Mouse (Mus musculus) lung, postnatal 0 days (tissue): ENCODE results near the gene Tnni3.

ENCODE experiments used
- CTCF ChIP-seq: IDR thresholded peaks from 2 replicates; pipeline ENCODE4 v1.5.1; 2016; ENCODE audit warnings: antibody characterized with exemption, mild to moderate bottlenecking
- EP300 ChIP-seq: IDR thresholded peaks from 2 replicates; pipeline ENCODE4 v1.6.1; 2016; ENCODE audit warnings: antibody characterized with exemption, mild to moderate bottlenecking, control low read depth

DNA sequence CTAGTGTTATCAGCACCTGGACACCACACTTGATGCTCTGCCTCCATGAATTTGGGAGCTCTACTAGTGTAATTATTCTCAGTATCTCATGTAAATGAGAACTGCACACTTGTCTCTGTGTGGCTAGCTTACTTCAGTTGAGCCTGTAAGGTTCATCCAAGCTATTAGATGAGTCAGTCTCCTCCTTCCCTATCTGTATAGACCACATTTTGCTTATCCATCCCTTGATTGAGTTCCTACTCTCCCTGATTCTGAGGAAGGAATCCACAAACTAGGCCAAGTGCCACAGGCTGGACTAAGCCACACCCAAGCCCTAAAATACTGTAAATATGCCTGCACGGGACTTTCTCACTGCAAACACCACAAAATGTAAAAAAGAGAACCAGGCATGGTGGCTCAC, 30.0 kb downstream of the Tnni3 start:
- TF ChIP-seq CTCF (no peak), EP300 (no peak)
